Mouse (Mus musculus) spleen, adult 12 weeks (tissue): ENCODE measurements around the gene Rnase2b.
"Not testable (repeated sequence)": the region's sequence is repeated elsewhere in the genome, so short reads cannot be mapped to it uniquely, and the experiment has no call there.

ENCODE experiments used
- DNase-seq: peaks from one replicate; pipeline ENCODE4 v3.0.0; 2022; ENCODE audit warnings: low spot score

The Rnase2b gene

DNA sequence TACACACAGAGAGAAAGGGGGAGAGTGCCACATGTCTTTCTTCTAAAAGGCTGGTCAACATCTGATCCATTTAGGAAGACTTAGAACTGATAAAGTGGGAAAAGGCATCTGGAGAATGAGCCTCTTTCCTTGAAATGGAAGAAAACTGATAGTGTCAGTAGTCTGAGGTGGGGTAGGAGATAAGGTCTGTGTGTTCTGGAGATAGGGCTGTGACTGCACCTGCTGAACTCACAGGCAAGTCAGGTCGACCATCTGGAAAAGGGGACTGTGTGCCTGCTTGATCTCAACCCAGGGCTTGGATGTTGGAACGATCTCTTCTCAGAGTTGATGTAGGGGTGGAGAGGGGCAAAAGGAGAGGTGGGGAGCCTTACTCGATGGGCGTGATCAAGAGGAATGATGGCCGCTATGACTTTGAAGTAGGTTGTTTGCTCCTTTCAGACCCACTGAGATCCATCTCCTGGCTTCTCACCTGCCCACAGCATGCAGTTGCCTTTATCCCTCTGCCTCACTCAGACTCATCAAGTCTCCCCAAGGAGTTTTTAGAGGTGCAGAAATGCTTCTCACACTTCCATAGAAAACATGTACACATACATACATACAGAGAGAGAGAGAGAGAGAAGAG lies 9.7 kb upstream of the Rnase2b start:
- DNase-seq, result no peak

GRCm38 (mm10) chr14:51156056-51156735 lies 5.9 kb upstream of the Rnase2b start:
- no peak for DNase-seq

DNA sequence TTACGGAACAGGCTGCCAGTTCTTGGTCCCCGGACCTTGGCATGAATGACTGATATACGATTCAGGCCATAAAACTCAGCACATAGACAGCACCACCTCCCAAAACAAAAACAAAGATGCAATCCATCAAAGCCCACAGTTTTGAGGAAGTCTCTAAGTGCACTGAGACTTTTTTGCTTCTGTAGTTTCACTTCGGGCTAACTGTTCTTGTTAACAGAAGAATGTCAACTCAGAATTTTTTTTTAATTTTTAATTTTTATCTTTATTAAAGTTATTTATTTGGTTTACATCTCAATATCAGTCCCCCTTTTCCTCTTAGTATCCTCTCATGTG lies 5.4 kb upstream of the Rnase2b start:
- no peak for DNase-seq

- no peak for DNase-seq
These were observed 5.0 kb upstream of the Rnase2b start for GRCm38 (mm10) chr14:51157072-51157471.

DNA sequence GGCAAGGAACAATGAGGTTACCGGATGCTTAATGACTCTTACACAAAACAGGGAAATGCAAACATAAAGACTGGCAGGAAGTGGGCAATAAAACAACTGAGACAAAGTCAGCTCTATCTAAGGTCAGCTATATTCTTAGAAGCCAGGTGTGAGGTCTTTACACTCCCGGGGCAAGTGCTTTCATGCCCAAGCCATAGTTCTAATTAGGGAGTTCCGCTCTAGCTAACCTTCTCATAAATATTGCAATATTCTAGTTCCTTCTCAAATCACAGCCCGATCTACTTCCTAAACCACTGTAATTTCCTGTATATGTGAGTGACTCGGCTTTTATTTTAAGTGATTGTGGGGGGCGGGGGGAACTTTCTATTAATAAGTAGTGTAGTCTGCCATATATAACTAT lies 1.3 kb downstream of the Rnase2b start:
- not testable (repeated sequence) for DNase-seq

DNA sequence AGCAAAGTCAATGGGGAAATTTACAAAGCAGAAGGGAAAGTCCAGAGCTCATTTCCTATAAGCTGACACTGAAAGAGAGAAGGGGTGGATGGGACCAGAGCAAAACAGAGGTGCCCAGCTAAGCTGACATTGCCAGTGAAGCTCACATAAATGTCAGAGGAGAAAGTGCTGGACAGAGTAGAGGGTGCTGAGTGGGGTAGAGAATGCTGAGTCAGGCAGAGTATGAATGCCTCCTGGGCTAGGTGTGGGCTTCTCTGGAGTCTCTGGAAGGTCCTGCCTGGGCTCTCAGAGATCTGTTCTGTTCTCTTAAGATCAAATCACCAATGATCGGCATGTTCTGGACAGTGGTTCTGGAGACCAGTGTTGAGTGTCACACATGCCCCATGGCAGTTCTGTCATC lies 3.4 kb downstream of the Rnase2b start:
- no peak for DNase-seq

DNA sequence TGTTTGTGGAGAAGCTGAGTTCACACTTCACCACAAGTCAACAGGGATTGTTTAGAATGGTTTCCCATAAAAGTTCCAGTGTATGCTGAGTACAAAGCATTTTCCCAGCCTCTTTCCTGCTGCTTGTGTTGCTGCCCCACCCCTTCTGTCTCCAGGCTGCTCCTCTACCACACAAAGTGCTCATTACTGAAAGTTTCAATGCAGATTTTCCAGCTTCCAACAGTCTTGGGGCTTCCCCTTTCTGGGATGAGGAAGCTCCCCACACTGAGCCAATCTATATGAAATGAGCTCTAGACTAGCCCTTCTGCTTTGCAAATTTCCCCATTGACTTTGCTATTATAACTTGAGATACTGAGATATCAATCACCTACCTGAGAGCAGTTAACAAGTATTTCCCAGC lies 4.0 kb downstream of the Rnase2b start:
- DNase-seq, result no peak

GRCm38 (mm10) chr14:51172095-51172865 lies 10.2 kb downstream of the Rnase2b start:
- peak; percentile 44 for DNase-seq

DNA sequence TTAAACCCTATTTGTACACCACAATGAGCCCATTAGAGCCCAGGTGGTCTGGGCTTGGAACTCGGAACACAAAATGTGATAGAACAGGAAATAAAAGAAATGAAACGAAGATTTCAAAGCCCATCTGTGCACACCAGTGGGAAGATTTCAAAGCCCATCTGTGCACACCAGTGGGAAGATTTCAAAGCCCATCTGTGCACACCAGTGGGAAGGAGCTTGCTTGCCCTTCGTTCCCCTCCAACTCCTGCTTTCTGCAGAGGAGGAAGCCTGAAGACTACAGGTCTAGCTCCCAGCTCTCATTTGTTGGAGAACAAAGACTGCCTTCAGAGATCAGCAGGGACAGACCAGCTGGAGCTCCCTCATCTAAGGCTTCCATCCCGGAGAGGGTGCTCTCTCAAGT lies 10.9 kb downstream of the Rnase2b start:
- DNase-seq, result not testable (repeated sequence)

DNA sequence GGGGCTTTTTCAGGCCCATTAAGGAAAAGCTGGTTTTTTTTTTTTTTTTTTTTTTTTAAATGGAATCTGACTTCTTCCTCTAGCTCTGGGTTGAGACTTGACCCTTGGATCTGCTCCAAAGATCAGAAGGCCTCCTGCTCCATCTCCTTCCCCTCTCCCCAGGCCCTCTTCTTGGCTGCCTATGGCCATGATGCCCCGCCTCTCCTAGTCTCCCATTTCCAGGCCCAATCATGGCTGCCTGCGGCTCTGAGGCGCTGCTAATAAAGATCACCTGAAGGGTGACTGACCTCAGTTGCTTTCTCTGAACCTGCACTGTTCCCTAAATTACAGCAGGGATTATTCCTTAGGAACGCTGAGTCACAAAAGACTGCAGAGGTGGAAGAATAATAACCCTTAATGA lies 11.8 kb downstream of the Rnase2b start:
- DNase-seq, result no peak

DNA sequence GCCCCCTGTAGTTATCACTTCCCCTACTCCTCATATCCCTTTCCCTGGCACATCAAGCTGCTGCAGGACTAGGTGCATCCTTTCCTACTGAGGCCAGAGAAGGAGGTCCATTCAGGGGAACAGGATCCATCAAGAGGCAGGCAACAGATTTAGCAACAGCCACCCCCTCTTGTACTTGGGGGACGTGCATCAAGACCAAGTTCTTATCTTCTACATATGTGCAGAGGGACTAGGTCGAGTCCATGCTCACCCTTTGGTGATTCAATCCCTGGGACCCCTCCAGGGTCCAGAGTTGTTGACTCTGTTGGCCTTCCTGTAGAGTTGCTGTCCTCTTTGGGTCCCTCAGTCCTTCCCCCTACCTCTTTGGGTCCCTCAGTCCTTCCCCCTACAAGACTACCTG lies 19.0 kb downstream of the Rnase2b start:
- DNase-seq, result not testable (repeated sequence)

DNA sequence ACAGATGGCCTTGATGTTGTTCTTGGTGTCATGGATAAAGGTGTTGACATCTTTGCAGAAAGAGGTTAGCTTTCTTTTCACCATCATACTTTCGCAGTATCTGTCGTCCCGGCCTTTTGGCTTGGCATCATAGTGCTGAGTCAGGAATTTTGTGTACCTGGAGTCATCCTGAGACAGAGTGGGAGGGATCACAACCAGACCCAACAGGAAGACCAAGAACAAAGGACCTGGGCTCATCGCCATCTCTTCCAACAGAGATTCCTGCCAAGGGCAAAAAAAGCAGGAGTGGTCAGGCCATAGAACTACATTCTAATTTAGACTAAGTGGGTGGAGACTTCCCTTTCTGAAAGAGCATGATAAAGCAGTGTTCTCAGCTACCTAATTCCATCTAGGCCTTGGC lies 33.6 kb downstream of the Rnase2b start:
- DNase-seq, result no peak

DNA sequence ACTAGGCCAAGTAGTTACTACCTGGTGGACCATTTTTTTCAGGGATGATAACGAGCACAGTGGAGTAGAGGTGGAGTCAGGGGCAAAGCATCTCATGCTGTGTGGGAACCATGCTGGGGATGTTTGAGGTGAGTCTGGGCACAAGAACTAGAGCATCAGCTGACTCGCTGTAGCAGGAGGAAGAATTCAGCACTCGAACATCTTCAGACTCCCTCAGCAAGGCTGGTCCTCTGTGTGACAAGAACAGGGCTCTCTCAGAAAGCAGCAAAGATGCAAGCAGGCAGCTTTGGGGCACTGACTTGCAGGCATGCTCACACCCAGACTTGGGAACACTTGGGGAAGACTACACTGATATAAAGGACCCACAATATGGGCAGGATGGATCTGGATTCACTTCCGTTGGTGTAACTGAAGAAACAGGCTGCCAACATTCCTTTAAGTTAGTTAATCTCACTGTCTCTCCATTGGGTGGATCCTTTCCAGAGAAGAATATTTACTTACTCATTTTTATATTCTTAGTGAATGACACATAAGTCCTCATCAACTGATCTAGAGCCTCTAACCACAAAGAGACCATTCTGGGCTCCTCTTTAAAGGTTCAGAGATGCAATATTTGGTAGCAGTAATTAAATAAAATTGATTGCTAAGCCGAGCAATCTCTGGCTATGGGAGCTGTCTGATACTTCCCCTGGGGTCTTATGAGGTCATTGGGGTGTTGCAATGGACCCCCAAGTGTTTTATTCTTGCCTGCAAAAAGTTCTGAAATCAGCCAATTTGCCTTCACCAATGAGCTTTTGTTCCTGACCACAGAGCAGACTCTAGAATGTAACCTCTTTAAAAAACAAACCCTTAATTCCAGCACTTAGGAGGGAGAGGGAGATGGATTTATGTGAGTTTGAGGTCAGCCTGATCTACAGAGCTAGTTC lies 37.3 kb downstream of the Rnase2b start, which contains the start of gene Ang2:
TSS of gene Ang2 (minus strand) at position 51 of the 926 bp plus-strand sequence.
- DNase-seq, result no peak

GRCm38 (mm10) chr14:51200054-51200453 lies 38.0 kb downstream of the Rnase2b start:
- no peak for DNase-seq

GRCm38 (mm10) chr14:51200466-51200865 lies 38.4 kb downstream of the Rnase2b start:
- DNase-seq, result no peak

- no peak for DNase-seq
These were observed 41.1 kb downstream of the Rnase2b start, which contains the start of gene Ear14 for GRCm38 (mm10) chr14:51203115-51203514. TSS of gene Ear14 (plus strand) at chr14:51203391.
